Mouse (Mus musculus) hindbrain, embryonic 16.5 days (tissue): Measurements from ENCODE around the gene Tmcc1. TPM values are rescaled to one million over a fixed set of nuclear protein-coding genes. Genes with fewer than 3 reads are reported as not detected.

Experiments used
- ATAC-seq: fragments of 200-750 bp; cut with Nextera tagmentation; 2 replicates; pipeline ENCODE4 v1.8.0; 2017; ENCODE audit warnings: moderate TSS enrichment, moderate library complexity
- H3K27ac ChIP-seq: fragments of 300-500 bp; sonication (generic); 2 replicates; pipeline ENCODE4 v1.5.1; 2014; ENCODE audit warnings: low read depth, mild to moderate bottlenecking, control low read depth, low read length, moderate library complexity
- H3K27me3 ChIP-seq: fragments of 300-500 bp; sonication (generic); replicated peaks from 2 replicates; pipeline ENCODE4 v1.6.1; 2014; ENCODE audit warnings: low read length; ENCODE audit not compliant: control insufficient read depth, insufficient read depth
- H3K36me3 ChIP-seq: fragments of 300-500 bp; sonication (generic); 2 replicates; pipeline ENCODE4 v1.6.1; 2014; ENCODE audit warnings: mild to moderate bottlenecking, low read length, moderate library complexity, mixed read lengths; ENCODE audit not compliant: control insufficient read depth, insufficient read depth
- H3K4me1 ChIP-seq: fragments of 300-500 bp; sonication (generic); 2 replicates; pipeline ENCODE4 v1.6.1; 2014; ENCODE audit warnings: low read depth, low read length; ENCODE audit not compliant: control insufficient read depth, insufficient read depth
- H3K4me2 ChIP-seq: fragments of 300-500 bp; sonication (generic); 2 replicates; pipeline ENCODE4 v1.6.1; 2014; ENCODE audit warnings: mild to moderate bottlenecking, low read length, control low read depth, moderate library complexity
- H3K4me3 ChIP-seq: fragments of 300-500 bp; sonication (generic); 2 replicates; pipeline ENCODE4 v1.5.1; 2014; ENCODE audit warnings: mild to moderate bottlenecking, low read length, control low read depth, moderate library complexity
- H3K9ac ChIP-seq: fragments of 300-500 bp; sonication (generic); 2 replicates; pipeline ENCODE4 v1.6.1; 2014; ENCODE audit warnings: low read depth, mild to moderate bottlenecking, control low read depth, low read length, moderate library complexity
- H3K9me3 ChIP-seq: fragments of 300-500 bp; sonication (generic); 2 replicates; pipeline ENCODE4 v1.6.1; 2014; ENCODE audit warnings: mild to moderate bottlenecking, low read length, moderate library complexity; ENCODE audit not compliant: control insufficient read depth
- WGBS: fragments of 180-500 bp; shearing (Covaris S2); extraction: QIAGEN DNeasy Blood & Tissue Kit; methylation state at CpG from one replicate; pipeline ENCODE4 v1.1.7; 2014; 5-methylcytosine and 5-hydroxymethylcytosine counted together
- polyA plus RNA-seq: library from polyadenylated mRNA; unstranded; fragments of >200 nt; fragmentation: Nextera tagmentation; extraction: Ambion mirVana; gene quantifications from 2 replicates; pipeline ENCODE4 v1.2.1, GENCODE M21; 2015

Gene Tmcc1
- polyA plus RNA-seq, 1 experiment from 2014 or later: 23.4 TPM

- Histone ChIP-seq H3K9ac (no peak overlapping the region), H3K27ac (no peak overlapping the region), H3K4me3 (no peak overlapping the region), H3K27me3 (no peaks in the 10 kb centered on the region), H3K4me1 (peaks cover 14% of the 10 kb centered on the region; the same call in 1 of the 2 replicates), H3K4me2 (no peak overlapping the region), H3K9me3 (no peaks in the 10 kb centered on the region), H3K36me3 (no peaks in the 10 kb centered on the region)
- 56% methylated on average over 3 of the region's 6 CpGs for WGBS
- ATAC-seq: no peak
These were observed 223.3 kb downstream of the Tmcc1 start for GRCm38 (mm10) chr6:115969952-115970351.

- peaks cover 13% of the 10 kb centered on the region; the same call in 1 of the 2 replicates for H3K4me1 ChIP-seq
- H3K4me2 ChIP-seq: no peak overlapping the region
- H3K36me3 ChIP-seq: no peaks in the 10 kb centered on the region
- no peaks in the 10 kb centered on the region for H3K9me3 ChIP-seq
- 72% methylated on average over 9 of the region's 9 CpGs for WGBS
- no peak for ATAC-seq
- H3K27ac ChIP-seq: no peak overlapping the region
- no peak overlapping the region for H3K9ac ChIP-seq
- no peak overlapping the region for H3K4me3 ChIP-seq
- no peaks in the 10 kb centered on the region for H3K27me3 ChIP-seq
These were observed 224.2 kb downstream of the Tmcc1 start for GRCm38 (mm10) chr6:115969103-115969502.

- WGBS: 65% methylated on average over 6 of the region's 6 CpGs
These were observed 224.6 kb downstream of the Tmcc1 start for GRCm38 (mm10) chr6:115968700-115969099.

More at GRCm38 (mm10) chr6:115968700-115969099, 224.6 kb downstream of the Tmcc1 start:
- no peak overlapping the region for H3K9ac ChIP-seq
- H3K27ac ChIP-seq: peak overlapping the region; percentile 31; the same call in 1 of the 2 replicates
- no peak overlapping the region for H3K4me2 ChIP-seq
- H3K9me3 ChIP-seq: no peaks in the 10 kb centered on the region
- no peak overlapping the region for H3K4me3 ChIP-seq
- H3K36me3 ChIP-seq: no peaks in the 10 kb centered on the region
- peaks cover 9% of the 10 kb centered on the region; the same call in 1 of the 2 replicates for H3K4me1 ChIP-seq
- ATAC-seq: peak; percentile 51
- H3K27me3 ChIP-seq: no peaks in the 10 kb centered on the region

Other genes starting within 250 kb of the Tmcc1 start
- not detected in 2 replicates for gene H1foo, start 248.5 kb downstream of the Tmcc1 start, polyA plus RNA-seq
- 8.5 and 10.5 TPM in 2 replicates for gene Plxnd1, start 198.5 kb downstream of the Tmcc1 start, polyA plus RNA-seq
- gene Washc2, start 14.6 kb upstream of the Tmcc1 start, polyA plus RNA-seq: 62.5 and 66.1 TPM in 2 replicates
- 6.7 and 7.3 TPM in 2 replicates for gene Zfand4, start 70.7 kb upstream of the Tmcc1 start, polyA plus RNA-seq
- gene March8, start 144.5 kb upstream of the Tmcc1 start, polyA plus RNA-seq: 58.0 and 63.4 TPM in 2 replicates